Mouse (Mus musculus): ENCODE data around the gene Cenpx. TPM values are rescaled to one million over a fixed set of nuclear protein-coding genes. Genes with fewer than 3 reads are reported as not detected.

The Cenpx gene
- polyA plus RNA-seq, 1 experiment = 40.2 TPM

DNA sequence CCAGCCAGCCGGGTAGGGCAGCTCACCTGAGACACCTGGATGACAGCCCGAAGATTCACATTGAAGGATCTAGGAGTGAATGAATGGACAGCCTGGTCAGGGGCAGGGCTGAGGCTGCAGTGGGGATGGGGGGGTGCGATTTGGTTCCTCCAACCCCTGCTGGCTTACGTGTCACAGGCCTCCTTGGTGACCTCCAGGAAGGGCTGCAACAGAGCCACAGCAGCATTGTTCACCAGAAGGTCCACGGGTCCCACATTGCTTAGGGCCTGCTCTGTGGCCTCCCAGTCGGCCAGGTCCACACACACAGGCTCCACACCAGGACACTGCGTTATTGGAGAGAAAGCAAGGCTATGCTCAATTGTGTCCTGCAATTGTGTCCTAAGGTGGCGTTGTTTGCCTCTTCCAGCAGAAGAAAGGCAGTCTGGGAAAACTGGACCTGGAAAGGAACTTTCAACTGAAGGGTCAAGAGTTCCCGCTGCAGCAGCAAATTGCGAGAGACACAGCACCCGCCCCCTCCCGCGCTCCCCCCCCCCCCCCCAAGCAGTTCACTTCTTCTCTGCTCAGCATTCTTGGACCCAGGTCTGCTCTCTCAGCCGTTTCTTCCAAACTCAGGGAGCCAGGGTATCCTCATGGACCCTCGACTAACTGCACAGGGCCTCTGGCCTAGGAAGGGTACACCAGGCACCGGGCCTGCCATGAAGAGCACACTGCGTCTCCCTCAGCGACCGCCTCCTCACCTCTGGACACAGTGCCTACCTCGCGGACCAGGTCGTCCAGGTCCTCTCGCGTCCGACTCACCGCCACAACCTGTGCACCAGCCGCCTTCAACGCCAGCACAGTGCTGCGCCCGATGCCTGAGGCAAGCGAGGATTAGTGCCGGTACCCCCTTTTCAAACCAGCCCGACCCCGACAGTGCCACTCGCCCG is 13.0 kb upstream of the Cenpx start:
- Histone ChIP-seq H3K27ac (ENCODE audit: insufficient read depth, low read length) (no peak overlapping the region), H3K4me3 (ENCODE audit: insufficient read depth, low read length) (peak overlapping the region; percentile 45), H3K4me1 (ENCODE audit: control insufficient read depth, insufficient read depth, low read length) (no peaks in the 10 kb centered on the region)
- no peak for TF ChIP-seq POLR2A (IDR thresholded peaks at IDR 0.05; ENCODE audit: extremely low read depth, insufficient read depth, low read length)
- no peak for TF ChIP-seq CTCF (IDR thresholded peaks at IDR 0.05; ENCODE audit: extremely low read depth, insufficient read depth, low read length)

GRCm38 (mm10) chr11:120723509-120723908 is 10.0 kb upstream of the Cenpx start:
- TF ChIP-seq CTCF (IDR thresholded peaks at IDR 0.05; ENCODE audit: extremely low read depth, insufficient read depth, low read length) (no peak), POLR2A (IDR thresholded peaks at IDR 0.05; ENCODE audit: extremely low read depth, insufficient read depth, low read length) (no peak)
- H3K27ac ChIP-seq (ENCODE audit: insufficient read depth, low read length) = no peak overlapping the region

GRCm38 (mm10) chr11:120722761-120723382 is 9.3 kb upstream of the Cenpx start:
- Histone ChIP-seq H3K27ac (ENCODE audit: insufficient read depth, low read length) (no peak overlapping the region), H3K4me1 (ENCODE audit: control insufficient read depth, insufficient read depth, low read length) (no peaks in the 10 kb centered on the region), H3K4me3 (ENCODE audit: insufficient read depth, low read length) (no peak overlapping the region)
- TF ChIP-seq POLR2A (IDR thresholded peaks at IDR 0.05; ENCODE audit: extremely low read depth, insufficient read depth, low read length) = no peak
- no peak for TF ChIP-seq CTCF (IDR thresholded peaks at IDR 0.05; ENCODE audit: extremely low read depth, insufficient read depth, low read length)

More at GRCm38 (mm10) chr11:120723509-120723908, 10.0 kb upstream of the Cenpx start:
- Histone ChIP-seq H3K4me3 (ENCODE audit: insufficient read depth, low read length) (no peak overlapping the region), H3K4me1 (ENCODE audit: control insufficient read depth, insufficient read depth, low read length) (no peaks in the 10 kb centered on the region)

- H3K4me1 ChIP-seq (ENCODE audit: control insufficient read depth, insufficient read depth, low read length) = no peaks in the 10 kb centered on the region
- H3K27ac ChIP-seq (ENCODE audit: insufficient read depth, low read length) = no peak overlapping the region
- peak overlapping the region; percentile 45 for H3K4me3 ChIP-seq (ENCODE audit: insufficient read depth, low read length)
These were observed 8.6 kb upstream of the Cenpx start for GRCm38 (mm10) chr11:120722067-120722630.

DNA sequence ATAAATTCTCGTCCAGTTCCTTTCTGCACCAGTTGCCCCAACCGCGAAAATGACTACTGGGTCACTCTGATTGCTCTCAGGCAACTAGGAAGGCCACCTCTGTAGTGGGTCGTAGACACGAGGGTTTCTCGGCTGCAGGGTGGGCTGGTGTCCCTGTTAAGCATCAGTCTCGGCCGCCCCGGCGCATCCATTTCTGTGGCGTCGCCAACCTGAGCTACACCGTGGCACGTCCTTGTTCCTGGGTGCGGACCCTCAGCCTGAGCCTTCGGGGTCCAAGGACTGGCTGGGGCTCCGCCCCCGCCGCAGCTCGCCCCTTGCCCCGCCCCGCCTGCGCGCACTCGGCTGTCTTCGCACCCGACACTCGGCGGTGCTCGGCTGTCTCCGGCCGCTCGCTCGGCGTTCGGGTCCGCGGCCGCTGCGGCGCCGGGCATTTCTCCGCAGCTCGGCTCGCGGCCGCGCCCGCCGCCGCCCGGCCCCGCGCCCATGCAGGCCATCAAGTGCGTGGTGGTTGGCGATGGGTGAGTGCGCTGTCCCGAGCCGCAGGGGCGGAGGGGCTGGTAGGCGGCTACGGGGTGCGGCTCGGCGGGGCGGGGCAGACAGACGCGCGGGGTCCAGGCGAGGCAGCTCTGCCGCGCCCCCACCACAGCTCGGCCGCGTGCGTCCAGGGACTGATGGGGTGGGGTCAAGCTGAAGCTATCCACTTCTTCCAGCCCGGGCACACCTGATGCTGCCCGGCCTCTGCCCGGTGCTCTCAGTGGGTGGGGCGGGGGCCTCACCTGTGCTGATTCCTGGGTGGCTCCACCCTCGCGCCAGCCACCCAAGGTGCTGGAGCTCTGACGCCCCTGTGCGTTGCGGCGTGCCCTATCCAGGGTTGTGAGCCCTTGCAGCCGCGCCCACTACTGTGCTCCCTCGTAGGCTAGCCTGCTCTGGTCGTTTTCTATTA is 7.9 kb upstream of the Cenpx start, which contains the start of gene Rac3:
Rac3 (plus strand) TSS at position 347 of the 943 bp plus-strand sequence.
- no peaks in the 10 kb centered on the region for H3K4me1 ChIP-seq (ENCODE audit: control insufficient read depth, insufficient read depth, low read length)
- TF ChIP-seq CTCF (IDR thresholded peaks at IDR 0.05; ENCODE audit: extremely low read depth, insufficient read depth, low read length) = no peak
- TF ChIP-seq POLR2A (IDR thresholded peaks at IDR 0.05; ENCODE audit: extremely low read depth, insufficient read depth, low read length) = no peak
- no peak within 1 kb of the TSS for H3K27ac ChIP-seq (ENCODE audit: insufficient read depth, low read length)
- peak within 1 kb of the TSS; percentile 45 for H3K4me3 ChIP-seq (ENCODE audit: insufficient read depth, low read length)

More at GRCm38 (mm10) chr11:120722067-120722630, 8.6 kb upstream of the Cenpx start:
- TF ChIP-seq POLR2A (IDR thresholded peaks at IDR 0.05; ENCODE audit: extremely low read depth, insufficient read depth, low read length) (no peak), CTCF (IDR thresholded peaks at IDR 0.05; ENCODE audit: extremely low read depth, insufficient read depth, low read length) (no peak)

DNA sequence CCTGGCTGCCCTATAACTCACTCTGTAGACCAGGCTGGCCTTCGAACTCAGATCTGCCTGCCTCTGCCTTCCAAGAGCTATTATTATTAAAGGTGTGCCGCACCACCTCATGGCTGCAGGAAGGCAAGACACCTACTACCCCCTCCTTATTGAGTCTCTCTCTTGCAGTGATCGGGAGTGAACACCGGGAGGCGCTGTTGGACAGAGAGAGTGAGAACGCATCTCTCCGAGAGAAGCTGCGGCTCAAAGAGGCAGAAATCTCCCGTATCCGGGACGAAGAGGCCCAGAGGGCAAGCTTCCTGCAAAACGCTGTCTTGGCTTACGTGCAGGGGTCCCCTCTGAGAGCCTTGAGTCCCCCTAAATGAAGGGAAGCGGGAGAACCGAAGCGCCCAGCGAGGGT is 6.9 kb upstream of the Cenpx start:
- Histone ChIP-seq H3K27ac (ENCODE audit: insufficient read depth, low read length) (no peak overlapping the region), H3K4me3 (ENCODE audit: insufficient read depth, low read length) (peak overlapping the region; percentile 45; the same call in 1 of the 2 replicates), H3K4me1 (ENCODE audit: control insufficient read depth, insufficient read depth, low read length) (no peaks in the 10 kb centered on the region)
- TF ChIP-seq POLR2A (IDR thresholded peaks at IDR 0.05; ENCODE audit: extremely low read depth, insufficient read depth, low read length) (no peak), CTCF (IDR thresholded peaks at IDR 0.05; ENCODE audit: extremely low read depth, insufficient read depth, low read length) (peak; percentile 99)

DNA sequence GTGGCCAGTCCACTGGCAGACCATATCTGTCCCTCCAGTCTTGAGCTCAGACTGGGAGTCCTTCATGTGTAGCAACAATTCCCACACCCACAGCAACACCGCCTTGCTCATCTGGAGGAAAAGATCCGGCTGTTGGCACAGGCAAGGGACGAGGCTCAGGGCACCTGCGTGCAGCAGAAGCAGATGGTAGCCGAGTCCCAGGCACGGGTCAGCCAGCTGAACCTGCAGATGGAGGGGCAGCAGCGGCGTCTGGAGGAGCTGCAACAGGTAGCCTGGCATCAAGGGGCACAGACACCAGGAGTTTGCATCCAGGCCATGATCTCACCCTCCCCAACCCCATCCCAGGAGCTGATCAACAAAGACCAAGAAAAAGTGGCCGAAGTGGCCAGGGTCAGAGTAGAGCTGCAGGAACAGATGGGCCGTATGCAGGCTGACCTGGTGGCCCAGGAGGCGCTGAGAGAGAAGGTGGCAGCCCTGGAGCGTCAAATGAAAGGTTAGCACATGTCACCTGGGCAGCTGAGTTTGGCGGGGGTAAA is 6.4 kb upstream of the Cenpx start:
- no peak for TF ChIP-seq CTCF (IDR thresholded peaks at IDR 0.05; ENCODE audit: extremely low read depth, insufficient read depth, low read length)
- TF ChIP-seq POLR2A (IDR thresholded peaks at IDR 0.05; ENCODE audit: extremely low read depth, insufficient read depth, low read length) = no peak
- Histone ChIP-seq H3K27ac (ENCODE audit: insufficient read depth, low read length) (no peak overlapping the region), H3K4me3 (ENCODE audit: insufficient read depth, low read length) (no peak overlapping the region)

GRCm38 (mm10) chr11:120719242-120719641 is 5.7 kb upstream of the Cenpx start:
- TF ChIP-seq POLR2A (IDR thresholded peaks at IDR 0.05; ENCODE audit: extremely low read depth, insufficient read depth, low read length) (no peak), CTCF (IDR thresholded peaks at IDR 0.05; ENCODE audit: extremely low read depth, insufficient read depth, low read length) (no peak)
- peaks cover 3% of the 10 kb centered on the region for H3K4me1 ChIP-seq (ENCODE audit: control insufficient read depth, insufficient read depth, low read length)
- no peak overlapping the region for H3K4me3 ChIP-seq (ENCODE audit: insufficient read depth, low read length)
- no peak overlapping the region for H3K27ac ChIP-seq (ENCODE audit: insufficient read depth, low read length)

More for the DNA sequence above, 6.4 kb upstream of the Cenpx start:
- H3K4me1 ChIP-seq (ENCODE audit: control insufficient read depth, insufficient read depth, low read length) = no peaks in the 10 kb centered on the region

Measured in cortical plate, adult 2 months (tissue).